Mouse (Mus musculus): ENCODE data around the gene N4bp2. TPM values are rescaled to one million over a fixed set of nuclear protein-coding genes. Genes with fewer than 3 reads are reported as not detected.
"Not testable (repeated sequence)": the region's sequence is repeated elsewhere in the genome, so short reads cannot be mapped to it uniquely, and the experiment has no call there.

N4bp2 gene
- polyA plus RNA-seq, 1 experiment, result 1.4 TPM

DNA sequence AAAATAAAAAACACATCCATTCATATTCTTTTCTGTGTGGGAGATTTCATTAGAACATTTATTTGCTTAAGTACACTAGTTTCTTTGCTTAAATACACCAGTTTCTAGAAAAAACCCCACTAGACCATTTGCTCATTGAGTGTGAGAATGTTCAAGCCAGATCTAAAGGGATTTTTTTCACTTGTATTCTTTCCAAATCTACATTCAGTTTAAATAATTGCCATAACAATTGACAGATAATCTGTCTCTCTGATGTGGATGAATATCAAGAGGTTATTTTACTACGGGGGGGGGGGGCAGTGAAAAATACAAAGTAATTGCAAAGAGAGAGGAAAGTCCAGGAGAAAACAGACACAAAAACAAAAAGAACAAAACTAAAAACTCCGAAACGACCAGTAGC lies 635 bp upstream of the N4bp2 start:
- DNase-seq (ENCODE audit: low read depth, low spot score), result no peak
- 2% methylated on average over 3 of the region's 3 CpGs for WGBS

DNA sequence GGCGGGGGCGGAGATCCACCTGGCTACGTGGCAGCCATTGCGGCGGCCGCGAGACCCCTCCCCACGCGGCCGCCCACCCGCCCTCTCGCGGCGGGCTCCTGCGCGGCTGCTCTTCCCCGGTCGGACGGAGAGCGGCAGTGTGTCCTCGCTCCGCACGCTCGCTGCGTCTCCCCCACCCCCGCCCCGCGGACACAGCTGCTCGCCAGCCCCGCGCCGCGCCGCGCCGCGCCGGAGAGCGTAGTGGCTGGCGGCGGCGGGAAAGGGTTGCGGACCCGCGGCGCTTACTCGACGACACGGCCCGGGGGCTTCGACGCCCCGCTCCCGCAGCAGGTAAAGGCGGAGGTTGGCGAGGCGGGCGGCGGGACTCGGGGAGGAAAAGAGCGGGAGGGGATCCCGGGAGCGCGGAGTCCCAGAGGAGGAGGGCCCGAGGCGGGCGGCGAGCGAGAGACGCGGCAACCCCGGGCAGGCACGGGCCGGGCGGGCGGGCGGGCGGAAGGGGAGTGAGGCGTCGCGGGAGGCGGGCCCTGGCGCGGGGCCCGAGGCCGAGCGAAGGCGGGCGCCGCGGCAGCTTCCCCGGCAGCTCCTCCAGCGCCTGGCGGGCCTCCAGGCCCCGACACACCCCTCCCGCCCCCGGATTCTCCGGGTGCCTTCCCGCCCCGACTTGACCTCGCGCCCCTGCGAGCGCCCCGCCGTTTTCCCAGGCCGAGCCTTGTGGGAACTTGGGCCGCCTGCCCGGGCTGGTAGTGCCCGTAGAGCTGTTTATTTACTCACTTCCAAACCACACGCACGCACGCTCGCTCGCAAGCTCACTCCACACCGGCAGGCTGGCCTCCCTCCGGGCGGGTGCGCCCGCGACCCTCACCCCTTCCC lies 830 bp downstream of the N4bp2 start:
- DNase-seq (ENCODE audit: low read depth, low spot score), result no peak
- WGBS, result 1% methylated on average over 98 of the region's 121 CpGs

DNA sequence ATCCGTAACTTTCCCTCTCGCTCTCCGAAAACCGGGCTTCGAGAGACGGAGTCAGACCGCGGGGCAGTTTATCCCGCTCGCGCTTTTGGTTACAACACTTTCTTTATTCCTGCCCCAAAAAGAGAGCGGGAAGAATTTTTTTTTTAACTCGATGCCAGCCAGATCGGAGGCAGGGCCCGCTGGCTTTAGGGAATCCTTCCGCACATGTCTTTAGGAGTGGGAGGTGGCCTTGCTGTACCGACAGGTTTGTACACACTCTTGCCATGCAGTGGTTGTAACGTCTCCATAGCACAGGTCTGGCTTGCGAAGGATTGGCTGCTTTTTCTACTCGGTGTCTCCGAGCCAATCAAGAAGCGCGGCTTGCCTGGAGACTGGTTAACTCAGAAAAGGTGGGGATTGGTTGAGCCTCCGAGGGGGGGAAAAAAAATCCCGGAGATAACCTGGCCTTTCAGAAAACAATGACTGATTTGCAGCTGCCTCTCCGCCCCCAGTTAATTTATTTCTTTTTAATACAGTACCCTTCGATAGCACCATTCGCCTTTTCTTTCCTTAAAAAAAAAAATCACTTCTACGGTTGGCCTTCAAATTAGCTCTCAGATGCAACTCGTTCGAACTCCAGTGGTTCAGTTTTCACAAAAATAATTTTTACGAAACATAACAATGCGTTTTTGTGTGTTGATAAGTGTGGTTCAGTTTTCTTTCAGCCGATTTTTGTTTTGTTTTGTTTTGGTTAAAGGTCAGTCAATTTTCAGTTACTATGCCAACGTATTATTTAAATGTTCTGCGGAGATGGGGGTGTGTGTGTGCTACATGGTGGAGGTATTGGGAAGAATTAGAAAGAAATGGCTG lies 1.7 kb downstream of the N4bp2 start:
- WGBS, result under 1% methylated on average over 36 of the region's 36 CpGs
- peak; percentile 92 for DNase-seq (ENCODE audit: low read depth, low spot score)

DNA sequence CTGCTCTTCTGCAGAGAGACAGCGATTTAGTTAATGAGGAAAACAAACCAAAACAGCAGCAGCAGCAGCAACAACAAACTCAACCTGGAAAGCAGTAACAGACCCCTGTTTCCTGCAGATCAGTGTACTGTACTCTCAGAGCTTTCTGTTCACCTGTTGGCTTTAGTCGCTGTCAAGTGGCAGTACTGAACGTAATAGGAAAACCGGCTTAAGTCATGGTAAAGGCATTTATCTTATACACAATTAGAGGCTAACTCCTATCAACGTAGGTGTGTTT lies 2.3 kb downstream of the N4bp2 start:
- 38% methylated on average over 5 of the region's 5 CpGs for WGBS
- no peak for DNase-seq (ENCODE audit: low read depth, low spot score)

DNA sequence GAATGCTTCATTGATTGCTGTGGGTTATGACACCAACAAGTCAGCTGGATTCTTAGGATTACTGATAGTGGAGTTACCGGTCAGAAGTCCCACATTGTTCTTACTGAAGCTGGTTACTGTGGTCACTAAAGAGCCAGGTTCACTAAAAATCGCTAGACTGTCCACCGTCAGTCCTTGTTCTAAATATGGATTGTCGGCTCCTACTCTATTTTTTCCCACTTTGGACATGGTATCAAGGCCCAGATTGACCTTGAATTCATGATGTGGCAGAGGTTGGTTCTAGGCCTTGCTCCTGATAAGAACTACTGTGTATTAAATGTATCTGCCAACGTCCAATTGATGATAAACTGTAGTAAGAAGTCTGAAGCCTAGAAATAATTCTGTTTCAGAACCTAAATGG lies 4.7 kb downstream of the N4bp2 start:
- DNase-seq (ENCODE audit: low read depth, low spot score), result no peak
- WGBS, result 75% methylated on average over 5 of the region's 5 CpGs

DNA sequence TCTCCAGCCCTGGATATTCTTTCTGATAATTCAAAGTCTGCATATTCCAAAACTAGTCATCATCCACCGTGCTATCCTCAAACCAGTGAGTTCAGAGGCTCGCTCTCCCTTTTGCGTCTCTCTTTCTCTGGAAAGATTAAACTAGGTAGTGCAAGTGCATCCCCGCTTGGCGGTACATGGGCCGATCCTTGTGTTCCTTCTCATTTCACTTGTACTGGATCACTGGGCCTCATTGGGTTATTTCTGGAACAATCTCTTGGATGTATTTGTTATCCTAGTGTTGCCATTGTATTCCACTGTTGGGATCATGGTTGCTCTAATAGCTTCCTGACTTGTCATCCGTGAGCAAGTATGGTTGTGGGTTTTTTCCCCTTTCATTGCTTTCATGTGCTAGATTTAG lies 6.7 kb downstream of the N4bp2 start:
- DNase-seq (ENCODE audit: low read depth, low spot score), result no peak
- WGBS, result 97% methylated on average over 7 of the region's 7 CpGs

DNA sequence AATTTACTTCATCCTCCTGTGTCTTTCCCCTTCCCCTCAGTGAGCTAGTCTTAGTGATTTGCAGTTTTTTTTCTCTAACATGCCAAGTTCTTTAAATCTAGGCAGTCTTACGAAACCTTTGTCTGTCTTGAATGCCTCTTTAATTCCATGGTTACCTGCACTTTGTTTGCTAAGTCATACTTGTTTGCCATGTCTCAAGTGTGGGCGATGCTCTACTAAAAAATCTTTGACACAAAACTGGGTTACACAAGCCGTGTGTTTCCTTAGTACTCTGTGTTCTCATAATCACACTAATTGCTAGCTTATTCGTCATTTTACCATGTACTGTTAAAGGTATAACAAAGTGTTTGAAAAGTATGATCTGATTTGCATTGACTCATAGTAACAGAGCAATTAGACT lies 7.2 kb downstream of the N4bp2 start:
- DNase-seq (ENCODE audit: low read depth, low spot score), result no peak
- 59% methylated on average over 4 of the region's 4 CpGs for WGBS

DNA sequence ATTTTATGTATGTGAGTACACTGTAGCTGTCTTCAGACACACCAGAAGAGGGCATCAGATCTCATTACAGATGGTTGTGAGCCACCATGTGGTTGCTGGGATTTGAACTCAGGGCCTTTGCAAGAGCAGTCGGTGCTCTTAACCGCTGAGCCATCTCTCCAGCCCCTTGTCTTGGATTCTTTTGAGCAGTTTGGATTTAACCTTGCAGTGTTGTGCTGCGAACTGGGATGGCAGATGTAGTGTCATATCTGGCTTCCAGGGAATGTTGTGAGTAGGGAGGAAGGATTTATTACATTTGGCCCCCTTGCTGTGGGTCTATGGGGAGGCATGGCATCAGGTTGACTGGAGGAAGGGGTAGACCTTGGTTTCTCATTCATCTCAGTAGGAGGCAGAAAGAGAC lies 10.6 kb downstream of the N4bp2 start:
- not testable (repeated sequence) for DNase-seq (ENCODE audit: low read depth, low spot score)
- WGBS, result 94% methylated on average over 3 of the region's 3 CpGs

DNA sequence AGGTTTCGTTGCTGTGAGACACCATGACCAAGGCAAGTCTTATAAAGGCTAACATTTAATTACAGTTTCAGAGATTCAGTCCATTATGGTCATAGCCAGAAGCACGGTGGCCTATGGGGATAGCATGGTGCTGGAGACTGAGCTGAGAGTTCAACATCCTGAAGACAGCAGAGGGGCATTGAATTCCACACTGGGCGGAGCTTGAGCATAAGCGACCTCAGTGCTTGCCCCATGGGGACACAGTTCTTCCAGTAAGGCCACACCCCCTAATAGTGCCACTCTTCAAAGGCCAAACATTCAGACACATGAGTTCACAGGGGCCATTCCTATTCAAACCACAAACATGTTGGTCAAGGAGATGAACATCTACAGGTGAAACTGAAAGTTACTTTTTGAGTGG lies 12.8 kb downstream of the N4bp2 start:
- 88% methylated on average over 4 of the region's 4 CpGs for WGBS
- DNase-seq (ENCODE audit: low read depth, low spot score), result no peak

DNA sequence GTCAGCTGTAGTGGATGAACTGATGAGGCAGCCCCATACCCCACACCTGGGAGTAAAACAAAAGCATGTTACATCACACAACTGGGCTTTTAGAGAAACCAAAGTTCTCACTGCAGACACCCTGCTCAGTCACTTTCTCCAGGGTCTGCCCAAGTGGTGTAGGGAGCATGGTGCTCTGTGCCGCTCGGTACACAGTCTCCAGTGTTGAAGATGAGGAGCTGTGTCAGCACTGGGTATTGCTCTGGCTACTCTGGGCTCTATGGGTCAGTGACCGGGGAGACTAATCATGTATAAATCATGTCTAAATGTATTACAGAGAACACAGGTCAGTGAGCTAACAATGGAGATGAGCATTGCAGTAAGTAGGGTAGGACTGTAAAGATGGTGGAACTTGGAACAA lies 13.6 kb downstream of the N4bp2 start:
- WGBS, result over 99% methylated on average over 3 of the region's 3 CpGs
- no peak for DNase-seq (ENCODE audit: low read depth, low spot score)

DNA sequence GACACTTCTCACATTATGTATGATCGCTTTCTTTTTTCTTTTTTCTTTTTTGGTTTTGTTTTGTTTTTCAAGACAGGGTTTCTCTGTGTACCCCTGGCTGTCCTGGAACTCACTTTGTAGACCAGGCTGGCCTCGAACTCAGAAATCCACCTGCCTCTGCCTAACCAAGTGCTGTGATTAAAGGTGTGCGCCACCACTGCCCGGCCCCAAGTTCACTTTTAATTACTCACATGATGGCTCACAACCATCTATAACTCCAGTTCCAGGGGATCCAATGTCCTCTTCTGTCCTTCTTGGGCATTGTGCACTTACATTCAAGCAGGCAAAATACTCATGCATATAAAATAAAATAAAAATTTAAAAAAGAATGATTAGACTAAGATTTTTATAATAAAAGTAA lies 15.7 kb downstream of the N4bp2 start:
- 95% methylated on average over 4 of the region's 4 CpGs for WGBS
- not testable (repeated sequence) for DNase-seq (ENCODE audit: low read depth, low spot score)

DNA sequence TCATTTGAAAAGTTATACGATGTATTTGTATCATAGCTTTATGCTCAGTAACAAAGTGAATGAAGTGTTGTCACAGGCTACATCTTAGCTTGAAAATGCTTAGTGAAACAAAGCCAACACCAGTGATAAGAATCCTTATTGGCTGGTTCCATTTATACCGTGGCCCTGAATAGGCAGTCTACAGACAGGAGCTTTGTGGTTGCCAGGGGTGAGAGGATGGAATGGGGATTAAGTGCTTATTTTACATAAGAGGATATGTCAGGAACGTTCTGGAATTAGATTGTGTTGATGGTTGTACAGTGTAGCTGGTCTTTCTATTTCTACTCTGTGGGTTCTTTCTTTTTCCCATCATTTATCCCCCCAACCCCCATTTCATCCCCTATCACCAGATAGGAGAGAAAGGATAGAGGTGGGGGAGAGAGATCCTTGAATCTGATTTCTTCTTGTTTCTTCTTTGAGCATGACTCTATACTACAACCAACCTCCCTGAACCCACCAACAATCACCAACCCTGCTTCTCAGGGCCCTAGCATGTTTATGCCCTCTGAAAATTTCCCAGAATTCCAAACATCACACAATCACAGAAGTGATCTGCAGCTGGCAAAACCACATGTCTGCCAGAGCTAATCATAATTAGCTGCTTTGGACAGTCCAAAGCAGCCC lies 16.2 kb downstream of the N4bp2 start:
- WGBS, result 84% methylated on average over 3 of the region's 3 CpGs
- DNase-seq (ENCODE audit: low read depth, low spot score), result no peak

DNA sequence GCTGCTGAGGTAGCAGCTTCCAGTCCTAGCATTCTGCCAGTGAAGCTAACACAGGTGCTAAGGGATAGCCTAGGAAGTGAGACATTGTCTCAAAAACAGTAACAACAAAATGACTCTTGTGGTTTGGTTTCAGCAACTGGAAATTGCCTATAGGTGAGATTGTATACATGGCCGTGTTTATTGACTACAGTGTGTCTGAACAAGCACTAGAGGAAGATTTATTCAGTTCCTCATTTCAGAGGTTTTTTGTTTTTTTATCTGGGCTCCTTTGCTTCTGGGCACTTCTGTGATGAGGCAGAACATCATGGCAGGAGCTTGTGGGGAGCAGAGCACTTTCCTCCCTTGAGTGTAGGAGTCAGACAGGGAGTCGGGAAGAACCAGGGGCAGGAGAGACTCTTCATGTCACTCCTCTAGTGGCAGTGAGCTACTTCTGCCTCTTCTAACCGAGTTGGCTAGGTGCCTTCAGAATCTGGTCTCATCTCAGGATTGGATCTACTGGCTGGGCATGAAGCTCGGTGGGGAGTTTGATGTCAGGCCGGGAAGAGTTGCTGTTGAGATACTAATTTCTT lies 17.9 kb downstream of the N4bp2 start:
- no peak for DNase-seq (ENCODE audit: low read depth, low spot score)
- 79% methylated on average over 5 of the region's 5 CpGs for WGBS

DNA sequence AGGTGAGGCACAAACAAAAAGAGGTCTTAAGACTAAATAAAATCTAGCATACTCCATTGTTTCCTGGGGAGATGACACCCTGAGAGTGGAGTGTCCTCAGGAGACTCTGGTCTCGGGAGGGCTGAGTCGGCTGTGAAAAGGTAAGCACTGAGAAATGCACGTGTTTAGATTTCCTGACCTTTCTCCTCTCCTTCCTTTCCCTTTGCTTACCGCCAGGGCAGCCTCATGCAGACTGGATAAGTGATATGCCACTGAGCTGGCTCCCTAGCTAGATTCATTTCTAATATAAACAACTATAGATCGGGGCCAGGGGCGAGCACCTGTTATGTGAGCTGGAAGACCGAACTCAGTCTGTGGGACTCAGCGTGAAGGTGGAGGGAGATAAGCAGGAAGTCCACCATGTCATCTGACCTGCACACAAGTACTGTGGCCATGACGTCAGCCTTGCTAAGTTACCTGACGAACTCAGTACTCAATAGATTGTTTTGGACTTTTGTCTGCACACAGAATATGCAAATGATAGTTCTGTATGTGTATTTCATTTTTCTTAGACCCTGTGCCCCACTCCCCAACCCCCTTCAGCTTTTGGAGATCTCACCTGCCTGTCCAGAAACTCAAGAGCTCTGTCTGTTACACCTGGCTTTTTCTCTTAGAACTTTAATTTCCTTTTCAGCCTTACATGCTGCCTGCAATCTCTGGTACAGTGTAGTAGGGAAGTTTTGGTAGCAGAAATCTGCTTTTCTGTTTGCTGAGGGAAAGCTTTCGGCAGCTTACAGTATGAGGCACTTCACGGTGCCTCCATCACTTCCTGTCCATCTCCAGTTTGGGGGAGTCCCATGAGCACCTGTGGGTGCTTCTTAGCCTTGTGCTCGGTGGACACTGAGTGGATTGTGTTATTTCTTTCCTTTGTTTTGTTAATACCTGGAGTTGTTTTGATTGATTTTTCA lies 18.7 kb downstream of the N4bp2 start:
- DNase-seq (ENCODE audit: low read depth, low spot score), result no peak
- WGBS, result 77% methylated on average over 13 of the region's 13 CpGs

DNA sequence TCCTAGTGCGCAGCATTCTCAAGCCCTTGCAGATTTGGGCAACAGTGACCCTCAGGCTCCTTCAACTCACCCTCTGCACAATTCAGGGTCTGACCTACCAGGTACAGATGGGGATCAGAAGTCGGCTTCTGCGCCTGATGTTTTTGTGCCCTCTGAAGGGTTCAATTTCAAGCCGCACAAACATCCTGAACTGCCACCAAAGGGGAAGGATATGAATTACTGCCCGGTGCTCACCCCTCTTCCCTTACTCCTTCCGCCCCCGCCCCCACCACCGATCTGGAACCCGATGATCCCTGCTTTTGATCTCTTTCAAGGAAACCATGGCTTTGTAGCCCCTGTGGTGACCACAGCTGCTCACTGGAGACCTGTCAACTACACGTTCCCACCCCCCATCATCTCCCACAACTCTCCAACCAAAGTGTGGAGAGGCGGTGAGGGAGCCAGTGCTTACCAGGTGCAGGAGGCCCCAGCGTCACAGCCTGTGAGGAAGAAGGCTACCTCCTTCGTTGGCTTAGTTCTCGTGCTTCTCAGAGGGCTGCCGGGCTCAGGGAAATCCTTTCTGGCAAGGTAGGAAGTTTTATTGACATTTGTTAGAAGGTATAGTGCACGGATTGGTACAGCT lies 27.4 kb downstream of the N4bp2 start:
- DNase-seq (ENCODE audit: low read depth, low spot score), result no peak
- WGBS, result 87% methylated on average over 16 of the region's 16 CpGs

DNA sequence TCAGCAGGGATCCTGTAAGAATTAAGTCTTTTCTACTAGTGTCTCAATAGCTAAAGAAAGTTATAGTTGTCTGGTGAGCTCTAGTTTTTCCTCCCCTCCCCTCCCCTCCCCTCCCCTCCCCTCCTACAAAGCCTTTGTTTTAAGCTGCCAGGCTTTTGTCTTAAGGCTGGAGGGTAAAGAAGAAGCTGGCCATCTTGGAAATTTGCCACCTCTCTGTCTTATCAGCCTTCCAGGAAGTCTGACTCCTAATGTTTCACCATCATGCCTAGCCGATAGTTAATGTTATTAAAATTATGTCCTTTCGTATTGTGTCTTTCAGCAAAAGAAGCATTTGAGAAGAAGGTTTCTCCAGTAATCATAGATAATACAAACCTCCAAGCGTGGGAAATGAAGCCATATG lies 30.9 kb downstream of the N4bp2 start:
- no peak for DNase-seq (ENCODE audit: low read depth, low spot score)
- WGBS, result 91% methylated on average over 3 of the region's 3 CpGs

DNA sequence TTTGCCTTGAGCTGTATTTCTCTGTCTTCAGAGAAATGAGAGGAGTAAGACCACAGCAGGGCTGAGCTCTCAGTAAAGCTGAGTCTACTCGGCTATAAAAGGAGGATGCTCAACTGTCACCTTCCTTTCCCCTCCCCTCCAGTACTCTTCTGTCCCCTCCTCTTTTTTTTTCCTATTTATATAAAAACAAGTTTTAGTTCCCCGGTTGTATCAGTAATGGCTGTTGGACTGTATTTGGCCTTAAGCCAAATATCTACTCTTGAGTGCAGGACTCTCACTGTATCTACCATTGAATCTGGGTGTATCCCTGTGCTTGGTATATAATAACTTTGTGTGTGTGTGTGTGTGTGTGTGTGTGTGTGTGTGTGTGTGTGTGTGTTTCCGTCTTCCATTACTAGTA lies 31.4 kb downstream of the N4bp2 start:
- WGBS, result 72% methylated on average over 3 of the region's 3 CpGs
- no peak for DNase-seq (ENCODE audit: low read depth, low spot score)

DNA sequence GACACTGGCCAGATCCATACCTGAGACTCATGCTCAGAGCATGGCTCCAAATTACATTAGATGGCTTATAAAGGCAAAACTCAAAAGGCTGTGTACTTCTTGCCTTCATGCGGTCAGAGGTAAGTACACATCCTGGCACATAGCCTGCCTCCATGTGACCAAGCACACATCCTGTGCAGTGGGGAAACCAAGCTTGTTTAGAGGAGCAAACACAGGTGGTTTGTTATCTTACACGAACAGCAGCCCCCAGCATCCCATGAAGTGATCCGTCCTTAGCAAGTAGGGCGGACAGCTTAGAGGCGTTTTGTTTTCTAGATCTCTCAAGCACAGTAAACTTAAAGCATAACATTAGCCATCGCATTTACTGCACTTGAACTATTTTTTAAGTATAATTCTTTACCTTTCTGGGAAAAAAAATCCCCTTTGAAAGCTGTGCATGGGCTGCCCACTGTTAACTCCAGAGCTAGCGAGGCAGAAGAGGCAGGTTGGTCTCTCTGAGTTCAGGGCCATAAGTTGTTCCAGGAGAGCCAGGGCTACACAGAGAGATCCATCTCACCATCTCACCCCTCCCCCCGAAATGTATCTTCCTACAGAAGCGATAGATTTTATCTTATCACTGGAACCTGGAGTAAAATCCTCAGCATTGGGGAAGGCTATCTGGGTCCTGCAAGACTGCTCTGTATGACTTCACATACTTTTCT lies 32.1 kb downstream of the N4bp2 start:
- whole genome bisulfite sequencing, result 96% methylated on average over 9 of the region's 9 CpGs
- no peak for DNase-seq (ENCODE audit: low read depth, low spot score)
